Mouse (Mus musculus): Measurements from ENCODE around the gene Prn.

Prn gene

GRCm38 (mm10) chr2:131906846-131907245 is 2.9 kb upstream of the Prn start:
- in situ Hi-C loops (cut with MboI, MseI) = no loop called here

GRCm38 (mm10) chr2:131907311-131907710 is 2.4 kb upstream of the Prn start:
- in situ Hi-C loops (cut with MboI, MseI) = no loop called here

- in situ Hi-C loops (cut with MboI, MseI) = no loop called here
Measured at GRCm38 (mm10) chr2:131908351-131908861, 1.4 kb upstream of the Prn start.

GRCm38 (mm10) chr2:131908906-131909305 is 851 bp upstream of the Prn start:
- in situ Hi-C loops (cut with MboI, MseI) = no loop called here

DNA sequence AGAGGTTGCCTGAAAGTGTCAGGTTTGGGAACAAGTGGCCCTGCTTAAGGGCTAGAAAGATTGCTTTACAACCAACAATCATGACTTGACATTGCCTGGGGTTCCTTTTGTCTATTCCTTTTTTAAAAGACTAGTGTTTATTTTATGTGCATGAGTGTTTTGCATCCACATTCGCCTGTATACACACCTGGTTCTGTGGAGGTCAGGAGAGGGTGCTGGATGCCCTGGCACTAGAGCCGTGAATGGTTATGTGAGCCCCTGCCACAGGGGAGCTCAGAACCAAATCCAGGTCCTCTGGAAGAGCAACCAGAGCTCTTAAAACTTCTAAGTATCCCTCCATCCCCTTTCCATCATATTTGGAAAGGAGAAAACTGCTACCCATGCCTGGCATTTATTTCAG is 1.1 kb downstream of the Prn start:
- in situ Hi-C loops (cut with MboI, MseI) = no loop called here

DNA sequence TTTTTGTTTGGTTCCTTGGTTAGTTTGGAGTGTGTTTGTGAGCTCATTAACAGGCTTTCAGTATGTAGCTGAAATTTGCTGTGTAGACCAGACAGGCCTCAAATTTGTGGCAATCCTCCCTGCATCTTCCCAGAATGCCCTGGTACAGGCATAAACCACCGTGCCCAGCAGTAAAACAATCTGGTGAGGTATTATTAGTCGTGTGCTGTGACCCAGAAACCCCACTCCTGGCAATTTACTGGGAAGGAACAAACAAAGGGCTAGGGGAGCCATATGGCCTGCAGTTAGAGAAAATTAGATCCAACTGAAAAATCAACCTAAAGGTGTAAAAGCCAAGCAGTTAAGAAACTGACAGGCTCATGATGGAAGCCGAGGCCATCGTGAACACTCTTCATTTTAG is 1.6 kb downstream of the Prn start:
- in situ Hi-C loops (cut with MboI, MseI) = no loop called here

- in situ Hi-C loops (cut with MboI, MseI) = no loop called here
Measured at GRCm38 (mm10) chr2:131912526-131913258, 2.9 kb downstream of the Prn start.

- in situ Hi-C loops (cut with MboI, MseI) = no loop called here
Measured at GRCm38 (mm10) chr2:131932275-131932902, 22.6 kb downstream of the Prn start.

DNA sequence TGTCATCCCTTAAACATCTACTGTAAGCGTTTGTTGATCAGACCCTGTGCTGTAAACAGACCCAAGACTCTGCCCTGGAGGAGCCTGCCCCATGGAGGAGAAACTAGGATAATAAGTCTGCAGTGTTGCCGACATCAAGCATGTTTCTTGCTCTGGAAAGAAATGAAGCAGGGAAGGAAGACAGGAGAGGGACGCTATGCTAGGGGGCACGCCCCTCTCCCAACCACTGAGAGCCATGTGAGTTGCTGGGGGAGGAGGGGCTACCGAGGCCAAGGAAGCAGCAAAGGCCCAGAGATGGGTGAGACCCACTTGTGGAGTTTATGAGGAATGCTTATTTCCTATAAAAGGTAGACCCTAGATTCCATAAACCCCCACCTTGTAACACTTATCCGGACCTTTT is 23.3 kb downstream of the Prn start:
- in situ Hi-C loops (cut with MboI, MseI) = no loop called here

DNA sequence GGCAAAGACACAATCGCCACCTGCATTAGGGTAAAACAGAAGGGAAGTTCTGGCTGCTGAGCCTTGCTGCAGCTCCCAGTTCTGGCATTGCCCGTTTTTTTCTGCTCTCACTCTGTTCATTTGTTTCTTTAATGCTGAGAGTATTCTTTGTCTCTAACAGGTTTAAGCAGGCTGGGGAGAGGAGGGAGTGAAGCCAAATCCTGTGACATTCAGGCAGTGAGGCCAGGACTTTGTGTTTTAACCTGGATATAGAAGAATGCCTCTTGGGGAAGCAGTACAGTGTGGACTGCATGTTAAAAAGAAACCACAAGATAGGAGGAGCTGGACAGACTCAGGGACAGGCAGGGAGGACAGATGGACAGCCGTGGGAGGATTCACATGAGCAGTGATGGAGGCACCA is 23.8 kb downstream of the Prn start:
- in situ Hi-C loops (cut with MboI, MseI) = no loop called here

DNA sequence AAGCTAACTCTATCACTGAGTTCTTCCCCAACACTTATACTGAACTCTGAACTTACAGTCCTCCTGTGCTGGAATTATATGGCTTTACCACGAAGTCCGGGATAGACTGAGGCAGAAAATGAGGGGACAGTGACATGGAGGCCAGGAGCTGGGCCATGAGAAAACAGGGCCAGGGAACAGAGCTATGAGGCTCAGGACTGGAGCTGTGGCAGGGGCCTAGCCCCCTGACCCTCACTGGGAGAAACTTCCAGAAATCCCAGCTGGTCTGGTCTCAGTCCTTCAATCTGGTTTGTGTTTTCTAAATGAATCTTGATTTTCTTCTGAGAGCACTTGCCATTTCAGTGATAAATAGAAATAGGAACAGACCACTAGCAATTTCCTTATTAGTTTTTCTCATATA is 24.5 kb downstream of the Prn start:
- in situ Hi-C loops (cut with MboI, MseI) = no loop called here

- in situ Hi-C loops (cut with MboI, MseI) = loop anchor here (5.0 kb wide), 2 partner anchors 113 to 373 kb away; partner anchors contain the start of gene Adra1d
Measured at GRCm38 (mm10) chr2:131935390-131936105, 25.8 kb downstream of the Prn start.

DNA sequence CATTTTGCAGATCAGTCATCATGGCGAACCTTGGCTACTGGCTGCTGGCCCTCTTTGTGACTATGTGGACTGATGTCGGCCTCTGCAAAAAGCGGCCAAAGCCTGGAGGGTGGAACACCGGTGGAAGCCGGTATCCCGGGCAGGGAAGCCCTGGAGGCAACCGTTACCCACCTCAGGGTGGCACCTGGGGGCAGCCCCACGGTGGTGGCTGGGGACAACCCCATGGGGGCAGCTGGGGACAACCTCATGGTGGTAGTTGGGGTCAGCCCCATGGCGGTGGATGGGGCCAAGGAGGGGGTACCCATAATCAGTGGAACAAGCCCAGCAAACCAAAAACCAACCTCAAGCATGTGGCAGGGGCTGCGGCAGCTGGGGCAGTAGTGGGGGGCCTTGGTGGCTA is 26.7 kb downstream of the Prn start:
- in situ Hi-C loops (cut with MboI, MseI) = loop anchor here (5.0 kb wide), 2 partner anchors 114 to 374 kb away; partner anchors contain the start of gene Adra1d

DNA sequence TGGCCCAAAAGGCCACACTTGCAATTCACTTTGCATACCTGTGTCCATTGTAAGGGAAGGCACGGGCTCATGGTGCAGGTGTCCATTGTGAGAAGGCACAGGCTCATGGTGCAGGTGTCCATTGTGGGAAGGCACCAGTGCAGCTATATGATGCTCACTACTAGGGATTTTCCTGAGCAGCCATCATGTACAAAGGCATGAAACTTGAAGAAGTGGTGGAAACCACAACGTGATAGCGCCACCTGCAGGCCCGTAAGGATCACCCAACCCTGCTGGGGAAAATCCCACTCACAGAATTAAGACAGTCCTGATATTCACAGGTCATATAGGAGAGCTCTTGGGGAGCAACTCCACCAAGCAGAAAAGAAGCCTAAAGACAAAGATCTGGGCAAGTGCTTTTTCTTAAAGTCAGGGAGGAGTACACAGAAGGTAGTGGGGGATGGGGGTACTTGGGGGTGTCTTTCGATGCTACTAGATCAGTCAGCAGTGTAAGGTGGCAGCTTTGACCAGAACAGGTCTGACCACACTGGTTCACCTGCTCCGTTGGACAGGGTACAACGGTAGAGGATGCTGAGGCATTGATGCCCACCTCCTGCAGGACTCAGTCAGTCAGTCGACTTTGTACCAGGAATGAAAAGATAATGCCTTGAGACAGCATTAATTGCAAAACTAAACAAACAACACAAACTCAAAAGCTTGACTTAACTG is 29.8 kb downstream of the Prn start:
- in situ Hi-C loops (cut with MboI, MseI) = loop anchor here (5.0 kb wide), 2 partner anchors 117 to 377 kb away; partner anchors contain the start of gene Adra1d

DNA sequence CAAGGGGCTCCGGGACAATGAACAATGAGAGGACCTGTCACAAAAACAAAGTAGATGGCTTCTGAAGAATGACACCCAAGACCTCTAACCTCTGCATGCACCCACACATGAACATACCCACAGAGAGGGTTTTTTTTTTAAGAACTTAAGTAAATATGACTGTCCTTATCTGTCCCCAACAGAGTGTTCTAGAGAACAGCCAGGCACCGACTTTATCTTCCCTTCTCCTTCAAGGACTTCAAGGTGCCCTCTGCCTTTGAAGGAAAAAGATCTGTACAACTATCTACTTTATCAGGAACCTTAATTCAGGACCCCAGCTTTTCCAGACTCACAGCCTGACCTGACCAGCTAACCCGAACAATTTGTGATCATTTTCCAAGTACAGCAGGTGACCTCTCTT is 30.7 kb downstream of the Prn start:
- in situ Hi-C loops (cut with MboI, MseI) = no loop called here

GRCm38 (mm10) chr2:131941501-131941900 is 31.7 kb downstream of the Prn start:
- in situ Hi-C loops (cut with MboI, MseI) = no loop called here

GRCm38 (mm10) chr2:131944370-131944769 is 34.6 kb downstream of the Prn start:
- in situ Hi-C loops (cut with MboI, MseI) = no loop called here

GRCm38 (mm10) chr2:131945225-131945624 is 35.5 kb downstream of the Prn start:
- in situ Hi-C loops (cut with MboI, MseI) = no loop called here

GRCm38 (mm10) chr2:131945765-131946164 is 36.0 kb downstream of the Prn start:
- in situ Hi-C loops (cut with MboI, MseI) = no loop called here

GRCm38 (mm10) chr2:131946351-131946750 is 36.6 kb downstream of the Prn start:
- in situ Hi-C loops (cut with MboI, MseI) = no loop called here

DNA sequence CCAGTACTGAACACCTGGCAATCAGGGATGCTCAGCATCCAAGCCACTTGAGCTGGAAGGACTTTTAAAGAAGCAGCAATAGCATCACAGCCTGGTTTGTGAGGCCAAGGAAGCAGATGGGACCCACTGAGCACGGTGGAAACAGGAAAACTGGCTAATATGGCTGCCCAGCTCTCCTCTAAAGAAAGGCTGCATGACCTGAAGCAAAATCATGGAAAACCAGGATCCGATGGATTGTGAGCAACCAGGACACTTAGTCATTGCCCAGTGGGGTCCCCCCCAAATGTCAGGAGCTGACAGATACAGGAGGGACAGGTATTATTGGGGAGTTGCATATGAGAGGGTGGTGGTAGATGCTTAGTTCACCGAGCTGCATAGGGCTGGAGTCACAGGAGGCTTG is 38.4 kb downstream of the Prn start:
- in situ Hi-C loops (cut with MboI, MseI) = no loop called here
